Mouse (Mus musculus): Measurements from ENCODE around the gene Ror2.

Ror2 gene

GRCm38 (mm10) chr13:53233381-53233780, 52.5 kb downstream of the Ror2 start:
- DNase-seq: no peak

DNA sequence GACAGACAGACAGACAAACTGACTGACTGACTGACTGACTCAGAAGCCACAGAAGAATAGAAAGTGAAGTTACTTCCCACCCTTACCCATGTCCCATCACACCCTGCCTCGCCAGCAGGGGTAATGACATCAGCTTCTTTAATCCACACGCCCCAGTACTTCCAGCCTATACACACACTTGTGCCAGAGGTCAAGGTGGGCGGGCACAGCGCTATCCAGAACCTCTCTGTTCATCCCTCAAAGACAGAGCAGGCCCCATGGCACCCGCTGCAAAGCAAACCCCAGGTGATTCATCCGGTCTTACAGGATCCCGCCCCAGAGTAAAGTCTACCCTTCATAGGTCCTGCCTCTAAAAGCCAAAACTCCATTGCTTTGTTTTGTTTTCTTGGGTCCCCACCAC, 53.5 kb downstream of the Ror2 start:
- DNase-seq: no peak

- DNase-seq: no peak
Measured at GRCm38 (mm10) chr13:53230446-53231161, 55.3 kb downstream of the Ror2 start.

DNA sequence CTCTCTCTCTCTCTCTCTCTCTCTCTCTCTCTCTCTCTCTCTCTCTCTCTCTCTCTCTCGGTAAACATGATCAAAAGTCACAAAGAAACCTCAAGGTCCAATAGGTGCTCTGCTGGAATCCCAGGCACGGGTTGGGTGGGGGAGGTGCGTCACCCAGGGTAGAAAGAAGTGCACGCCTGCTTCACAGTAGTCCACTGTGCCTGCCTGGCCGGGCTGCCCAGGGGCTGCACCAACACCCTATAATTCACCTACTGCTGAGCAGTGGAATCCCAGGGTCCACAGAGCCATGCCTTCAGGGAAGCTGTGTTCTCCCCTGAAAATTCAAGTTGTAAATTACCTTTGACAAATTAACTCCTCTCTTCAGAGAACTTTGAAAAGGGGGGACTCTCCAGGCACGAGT, 58.9 kb downstream of the Ror2 start:
- no peak for DNase-seq

DNA sequence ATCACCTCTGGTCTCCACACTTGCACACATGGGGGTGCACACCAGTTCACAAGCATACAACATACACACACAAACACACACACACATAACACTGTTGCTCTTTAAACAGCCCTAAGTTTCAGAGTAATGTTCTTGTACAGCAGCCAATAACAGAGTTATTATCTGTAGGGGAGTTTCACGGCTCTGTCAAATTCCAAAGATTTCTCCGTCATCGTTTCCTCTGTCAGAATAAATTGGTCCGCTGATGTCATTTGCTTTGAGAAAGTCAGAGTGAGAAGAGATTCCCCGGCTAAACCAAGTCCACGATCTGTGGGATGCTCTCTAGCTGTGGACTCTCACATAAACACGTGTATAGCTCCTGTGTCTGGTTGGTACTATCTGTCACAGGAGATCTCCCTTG, 59.5 kb downstream of the Ror2 start:
- no peak for DNase-seq

GRCm38 (mm10) chr13:53225925-53226324, 60.0 kb downstream of the Ror2 start:
- no peak for DNase-seq

DNA sequence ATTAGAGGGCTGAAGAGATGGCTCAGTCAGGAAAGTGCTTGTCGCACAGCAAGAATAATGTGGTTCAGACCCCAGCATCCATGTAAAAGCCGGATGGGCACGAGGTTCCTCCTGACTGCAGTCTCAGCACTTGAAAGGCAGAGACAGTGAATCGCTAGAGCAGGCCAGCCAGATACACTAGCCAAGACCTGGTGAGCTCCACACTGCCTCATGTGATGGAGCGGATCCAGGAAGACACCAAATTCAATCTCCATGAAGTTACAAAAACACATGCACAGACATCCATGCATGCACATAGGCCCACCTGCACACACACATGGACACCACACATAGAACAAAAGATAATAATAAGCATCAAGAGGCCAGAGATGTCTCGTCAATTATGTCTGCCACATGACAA, 64.7 kb downstream of the Ror2 start:
- DNase-seq: no peak

GRCm38 (mm10) chr13:53219889-53220288, 66.0 kb downstream of the Ror2 start:
- DNase-seq: no peak

DNA sequence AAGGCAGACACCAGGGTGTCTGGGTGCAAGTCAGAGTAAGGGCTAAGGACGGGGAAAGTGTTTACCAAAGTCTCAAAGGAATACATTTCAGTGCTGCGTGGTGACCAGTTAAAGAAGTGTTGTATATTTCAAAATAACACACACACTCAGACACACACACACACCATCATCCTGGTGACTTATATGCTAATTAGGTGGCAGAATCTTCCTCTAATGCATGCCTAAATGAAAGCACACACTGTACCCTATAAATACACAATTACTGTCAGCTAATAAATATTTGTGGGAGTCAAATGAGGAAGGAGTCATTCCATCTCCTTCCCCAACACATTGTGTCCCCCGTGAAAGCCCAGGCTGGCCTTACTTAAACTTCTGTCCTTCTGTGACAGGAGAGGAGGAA, 66.5 kb downstream of the Ror2 start:
- DNase-seq: no peak

DNA sequence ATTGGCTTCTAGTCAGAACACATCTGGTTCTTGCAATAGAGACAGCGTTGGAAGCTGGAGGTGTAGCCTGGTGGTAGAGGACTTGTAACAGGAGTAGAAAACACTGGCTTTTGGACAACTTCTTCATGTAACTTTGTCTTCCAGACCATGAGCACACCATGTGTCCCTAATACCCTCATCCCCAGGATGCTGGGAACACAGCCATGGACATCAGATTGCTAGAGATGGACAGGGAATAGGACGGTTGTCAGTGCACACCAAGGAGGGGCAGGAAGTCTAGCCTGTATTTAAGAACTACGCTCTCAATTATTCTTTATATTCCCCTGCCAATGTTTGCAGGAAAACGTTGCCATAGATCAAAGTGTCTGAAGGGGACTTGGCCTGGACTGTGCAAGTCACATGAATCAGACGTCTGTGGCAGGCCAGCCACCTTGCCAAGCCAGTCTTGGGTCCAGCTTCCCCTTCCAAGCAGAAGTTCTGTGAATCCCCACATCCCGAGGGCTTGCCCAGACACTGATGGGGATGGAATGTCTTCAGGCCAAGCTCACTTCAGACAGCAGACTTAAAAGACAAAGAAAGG, 68.4 kb downstream of the Ror2 start:
- DNase-seq: no peak

GRCm38 (mm10) chr13:53211971-53212733, 73.8 kb downstream of the Ror2 start:
- DNase-seq: no peak

GRCm38 (mm10) chr13:53208556-53208955, 77.4 kb downstream of the Ror2 start:
- DNase-seq: no peak

DNA sequence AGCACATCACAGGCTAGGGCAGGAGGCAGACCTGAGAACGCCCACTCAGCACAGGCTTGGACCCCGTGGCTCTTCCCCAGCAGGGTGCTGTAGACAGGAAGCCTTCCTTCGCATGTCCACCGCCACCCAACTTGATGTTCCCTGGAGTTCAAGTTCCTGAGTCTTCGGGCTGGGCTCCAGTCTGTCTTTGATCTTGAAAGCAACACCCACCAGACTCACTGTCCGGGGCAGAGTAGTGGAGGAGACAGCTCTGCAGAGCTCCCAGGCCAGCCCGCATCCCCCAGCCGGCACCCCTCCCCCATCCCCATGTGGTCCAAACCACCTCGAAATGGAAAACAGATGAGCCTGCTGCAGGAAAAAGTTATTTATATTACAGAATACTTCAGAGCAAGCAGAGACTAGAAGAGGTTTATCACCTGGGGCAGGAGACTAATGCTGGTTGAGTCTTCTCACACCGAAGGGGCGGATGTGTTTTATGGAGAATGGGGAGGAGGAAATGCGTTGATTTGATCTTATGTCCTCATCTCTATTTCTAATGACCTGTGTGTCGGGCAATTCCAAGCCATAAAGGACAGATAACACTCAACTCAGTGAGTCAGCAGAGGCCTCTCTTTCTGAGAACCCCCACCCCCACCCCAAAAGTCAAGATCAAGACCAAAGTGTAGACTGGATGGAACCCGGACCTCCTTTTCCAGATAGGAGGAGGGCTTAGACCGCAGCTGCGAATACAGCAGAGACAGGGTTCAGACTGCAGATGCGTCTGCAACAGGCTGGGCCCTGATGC, 80.6 kb downstream of the Ror2 start:
- no peak for DNase-seq

- no peak for DNase-seq
Measured at GRCm38 (mm10) chr13:53202439-53202830, 83.5 kb downstream of the Ror2 start.

- DNase-seq: no peak
Measured at GRCm38 (mm10) chr13:53201628-53202438, 84.1 kb downstream of the Ror2 start.

GRCm38 (mm10) chr13:53200121-53200520, 85.8 kb downstream of the Ror2 start:
- DNase-seq: no peak

- DNase-seq: no peak
Measured at GRCm38 (mm10) chr13:53199262-53199661, 86.7 kb downstream of the Ror2 start.

DNA sequence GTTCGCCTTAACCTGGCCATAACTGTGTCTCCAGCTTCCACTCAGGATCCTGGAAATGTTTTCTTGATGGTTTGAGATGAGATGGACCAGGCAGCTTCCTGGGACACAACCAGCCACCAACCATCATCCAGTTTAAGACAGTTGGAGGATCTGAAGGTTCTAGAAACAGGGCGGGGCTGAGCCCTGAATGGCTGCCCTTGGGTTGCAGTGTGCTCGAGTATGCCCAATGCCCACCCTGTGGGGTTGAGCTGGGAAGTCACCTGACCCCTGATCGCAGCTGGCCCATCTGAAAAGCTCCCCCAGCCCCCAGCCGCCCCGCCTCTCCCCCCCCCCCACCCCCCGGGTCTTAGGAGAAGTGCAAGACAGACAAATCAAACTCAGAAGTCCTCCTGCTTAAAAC, 89.2 kb downstream of the Ror2 start:
- no peak for DNase-seq

DNA sequence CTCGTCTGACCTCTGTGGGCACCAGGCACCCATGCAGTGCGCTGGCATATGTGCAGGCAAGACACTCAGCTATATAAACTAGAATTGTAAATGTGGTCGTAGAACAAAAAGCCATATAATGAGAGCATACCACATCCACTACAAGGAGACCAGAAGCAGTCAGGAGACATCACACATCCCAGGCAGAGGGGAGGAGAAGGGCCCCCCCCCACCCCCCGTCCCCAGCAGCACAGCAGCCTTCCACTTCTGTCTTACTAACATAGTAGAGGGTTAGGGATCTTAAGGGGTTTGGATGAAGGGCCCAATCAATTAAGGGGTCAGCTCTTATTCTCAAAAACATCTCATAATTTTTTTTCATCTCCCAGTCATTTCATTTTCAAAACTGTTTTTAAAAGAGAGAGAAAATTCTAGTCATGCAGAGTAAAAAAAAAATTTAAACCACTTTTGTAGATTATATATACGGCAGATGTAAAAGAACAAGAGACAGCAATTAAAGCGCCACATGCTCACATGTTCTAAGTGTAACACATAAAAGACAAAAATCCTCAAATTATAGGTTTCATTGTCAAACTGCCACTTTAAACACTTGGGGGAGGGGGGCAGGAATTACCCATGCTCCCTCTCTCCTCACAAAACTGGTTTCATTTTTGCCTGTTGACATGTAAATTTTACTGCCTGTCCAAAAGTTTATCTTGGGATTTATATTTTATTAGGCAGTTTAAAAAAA, 89.8 kb downstream of the Ror2 start:
- no peak for DNase-seq

- DNase-seq: no peak
Measured at GRCm38 (mm10) chr13:53194306-53194705, 91.6 kb downstream of the Ror2 start.

DNA sequence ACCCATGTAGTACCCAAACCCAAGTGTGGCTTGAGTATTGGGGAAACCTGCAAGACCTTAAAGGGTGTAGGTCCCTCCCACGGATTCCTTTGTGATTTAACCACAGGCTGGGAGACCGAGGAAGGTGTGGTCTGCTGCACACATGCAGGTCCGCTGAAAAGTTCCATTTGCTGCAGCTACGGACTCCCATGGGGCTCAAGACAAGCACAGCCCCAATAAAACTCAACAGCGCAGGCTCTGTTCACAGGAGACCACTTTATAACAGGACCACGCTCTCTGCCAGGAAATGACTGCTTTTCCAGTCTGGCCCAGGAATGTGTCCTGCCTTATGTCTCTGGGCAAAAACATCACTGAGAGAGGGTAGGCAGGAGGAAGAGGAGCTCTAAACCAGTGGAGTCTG, 92.2 kb downstream of the Ror2 start:
- no peak for DNase-seq

GRCm38 (mm10) chr13:53192286-53192685, 93.6 kb downstream of the Ror2 start:
- no peak for DNase-seq
